Mouse (Mus musculus): Measurements from ENCODE around the gene Neurog1. TPM values are rescaled to one million over a fixed set of nuclear protein-coding genes. Genes with fewer than 3 reads are reported as not detected.

The Neurog1 gene
- total RNA-seq, 1 experiment: 0.45 TPM

DNA sequence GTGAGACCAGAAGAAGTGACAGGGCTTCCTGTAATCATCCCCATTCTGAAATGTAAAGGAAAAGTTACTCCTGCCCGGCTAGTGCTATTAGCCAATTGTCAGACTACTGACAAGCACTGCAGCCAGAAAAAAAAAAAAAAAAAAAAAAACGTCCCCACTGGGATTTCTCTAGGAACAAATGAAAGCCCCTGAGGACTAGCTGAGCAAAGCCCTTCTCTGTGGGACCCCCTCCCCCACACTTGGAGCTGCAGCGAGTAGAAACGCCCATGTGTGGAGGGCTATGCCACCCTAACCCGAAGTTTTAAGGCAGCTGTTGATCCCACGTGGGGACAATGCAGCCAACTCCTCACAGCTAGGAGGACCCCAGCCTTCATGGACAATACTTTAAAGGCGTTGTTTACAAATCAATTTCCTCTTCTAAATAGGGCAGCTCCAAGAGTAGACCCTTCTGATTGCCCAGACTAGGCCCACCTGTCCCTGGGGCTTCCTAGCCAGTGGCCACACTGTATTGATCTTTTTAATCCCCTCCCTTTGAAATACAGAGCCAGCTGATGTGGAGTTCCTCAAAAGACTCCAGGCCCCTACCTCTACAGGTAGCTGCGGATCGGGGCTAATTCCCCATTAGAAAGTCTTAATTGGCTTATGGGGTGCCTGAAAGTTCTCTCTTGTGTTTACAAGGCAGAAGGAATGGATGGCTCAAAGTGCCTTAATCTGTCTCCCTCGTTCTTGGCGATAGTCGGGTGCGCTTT, 2.2 kb downstream of the Neurog1 start:
- H3K9me3 ChIP-seq (ENCODE audit: control insufficient read depth, insufficient read depth, low read depth, low read length): no peaks in the 10 kb centered on the region
- H3K4me1 ChIP-seq (ENCODE audit: control insufficient read depth in 2 of 2, insufficient read depth in 2 of 2, low read length in 2 of 2, poor library complexity in 1 of 2): peaks cover 0 to 2% of the 10 kb centered on the region in 2 experiments; a peak in 1 of 4 replicates
- no peaks in the 10 kb centered on the region for H3K36me3 ChIP-seq (ENCODE audit: control insufficient read depth, insufficient read depth, low read length, poor library complexity, severe bottlenecking)
- peak; percentile 56; the same call in 1 of the 2 replicates for TF ChIP-seq ZNF384 (IDR thresholded peaks at IDR 0.05; ENCODE audit: low read depth, low read length)
- TF ChIP-seq CHD2 (IDR thresholded peaks at IDR 0.05; ENCODE audit: low read depth, low read length): no peak
- H3K9ac ChIP-seq (ENCODE audit: insufficient read depth, low read depth, low read length, poor library complexity, severe bottlenecking): no peak overlapping the region
- no peak for DNase-seq (ENCODE audit: low read depth, low spot score)
- H3K27ac ChIP-seq (ENCODE audit: insufficient read depth, low read depth, low read length, poor library complexity, severe bottlenecking): no peak overlapping the region
- no peak overlapping the region for H3K4me3 ChIP-seq (ENCODE audit: insufficient read depth in 1 of 2, low read depth in 1 of 2, low read length in 2 of 2, poor library complexity in 1 of 2, severe bottlenecking in 1 of 2)
- in situ Hi-C loops (cut with MboI; ENCODE audit: low sequenced_read_pairs in 2 of 2, unreplicated experiment in 2 of 2): loop anchor here (5.0 to 10.0 kb wide), 2 partner anchors 55 to 417 kb away; no protein-coding TSS in a partner anchor

DNA sequence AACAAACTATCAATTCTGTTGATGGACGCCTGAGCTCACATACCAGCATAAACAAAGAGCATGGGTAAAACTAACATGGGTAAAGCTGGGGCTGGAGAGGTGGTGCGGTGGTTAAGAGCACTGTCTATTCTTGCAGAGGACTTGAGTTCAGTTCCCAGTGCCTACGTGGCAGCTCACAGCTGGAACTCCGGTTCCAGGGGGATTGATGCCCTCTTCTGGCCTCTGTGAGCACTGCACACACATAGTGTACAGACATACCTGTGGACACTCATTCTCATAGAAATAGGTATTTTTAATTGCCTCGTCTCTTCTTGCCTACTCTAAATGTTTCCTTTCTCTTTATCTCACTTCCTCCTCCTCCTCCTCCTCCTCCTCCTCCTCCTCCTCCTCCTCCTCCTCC, 8.9 kb downstream of the Neurog1 start:
- TF ChIP-seq MAFK (IDR thresholded peaks at IDR 0.05; ENCODE audit: insufficient read depth, low read depth, low read length) (no peak), HCFC1 (IDR thresholded peaks at IDR 0.05; ENCODE audit: borderline replicate concordance, insufficient read depth, low read length) (no peak), CHD2 (IDR thresholded peaks at IDR 0.05; ENCODE audit: low read depth, low read length) (no peak), ZNF384 (IDR thresholded peaks at IDR 0.05; ENCODE audit: low read depth, low read length) (no peak), ZC3H11A (IDR thresholded peaks at IDR 0.05; ENCODE audit: borderline replicate concordance, low read depth, low read length) (no peak)
- no peaks in the 10 kb centered on the region for H3K4me1 ChIP-seq (ENCODE audit: control insufficient read depth in 2 of 2, insufficient read depth in 2 of 2, low read length in 2 of 2, poor library complexity in 1 of 2)
- no peak overlapping the region for H3K9ac ChIP-seq (ENCODE audit: insufficient read depth, low read depth, low read length, poor library complexity, severe bottlenecking)
- H3K4me3 ChIP-seq (ENCODE audit: insufficient read depth in 1 of 2, low read depth in 1 of 2, low read length in 2 of 2, poor library complexity in 1 of 2, severe bottlenecking in 1 of 2): no peak overlapping the region
- in situ Hi-C loops (cut with MboI; ENCODE audit: low sequenced_read_pairs in 2 of 2, unreplicated experiment in 2 of 2): loop anchor here in 1 of 2 experiments (10.0 kb wide), 1 partner anchor 48 kb away; no protein-coding TSS in a partner anchor
- no peak overlapping the region for H3K27ac ChIP-seq (ENCODE audit: insufficient read depth, low read depth, low read length, poor library complexity, severe bottlenecking)
- no peak for DNase-seq (ENCODE audit: low read depth, low spot score)
- H3K9me3 ChIP-seq (ENCODE audit: control insufficient read depth, insufficient read depth, low read depth, low read length): no peaks in the 10 kb centered on the region
- no peaks in the 10 kb centered on the region for H3K36me3 ChIP-seq (ENCODE audit: control insufficient read depth, insufficient read depth, low read length, poor library complexity, severe bottlenecking)

DNA sequence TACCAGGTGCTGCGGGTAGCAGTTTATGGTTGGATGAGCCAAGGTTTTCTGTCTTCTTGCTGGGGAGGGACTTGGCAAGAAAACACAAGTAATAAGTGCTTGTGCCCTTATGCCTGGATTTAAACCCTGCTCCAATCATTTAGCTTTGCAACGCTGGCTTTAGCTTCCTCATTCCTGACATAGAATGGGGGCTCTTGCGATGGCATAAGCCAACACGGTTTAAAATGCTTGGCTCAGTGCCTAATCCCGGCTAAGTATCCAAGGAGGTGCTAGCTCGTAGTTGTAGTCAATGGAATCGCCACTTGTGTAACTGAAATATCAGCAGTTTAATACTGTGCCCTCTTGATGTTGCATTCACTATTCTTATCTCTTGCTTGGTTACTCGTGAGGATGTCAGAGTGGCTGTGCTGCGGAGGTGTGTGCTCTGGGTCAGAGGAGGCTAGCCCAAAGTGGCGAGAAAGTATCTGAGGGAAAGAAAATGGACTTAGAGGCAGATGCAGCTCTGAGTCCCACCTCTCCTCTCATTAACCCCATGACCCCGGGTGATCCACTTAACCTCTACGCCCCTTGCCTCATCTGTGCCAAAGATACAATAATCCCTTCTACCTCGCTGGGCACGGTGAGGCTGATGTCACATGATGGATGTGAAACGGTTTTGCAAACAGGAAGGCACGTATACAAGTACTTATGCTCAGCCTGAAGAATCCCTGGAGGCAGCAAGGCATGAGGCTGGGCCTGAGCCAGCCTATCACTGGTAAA, 11.8 kb downstream of the Neurog1 start:
- no peak for DNase-seq (ENCODE audit: low read depth, low spot score)

GRCm38 (mm10) chr13:56237905-56238304, 14.1 kb downstream of the Neurog1 start:
- no peaks in the 10 kb centered on the region for H3K36me3 ChIP-seq (ENCODE audit: control insufficient read depth, insufficient read depth, low read length, poor library complexity, severe bottlenecking)
- in situ Hi-C loops (cut with MboI; ENCODE audit: low sequenced_read_pairs in 2 of 2, unreplicated experiment in 2 of 2): no loop called here
- no peak for DNase-seq (ENCODE audit: low read depth, low spot score)
- H3K9me3 ChIP-seq (ENCODE audit: control insufficient read depth, insufficient read depth, low read depth, low read length): no peaks in the 10 kb centered on the region
- H3K4me1 ChIP-seq (ENCODE audit: control insufficient read depth in 2 of 2, insufficient read depth in 2 of 2, low read length in 2 of 2, poor library complexity in 1 of 2): peaks cover 0 to 7% of the 10 kb centered on the region in 2 experiments; a peak in 1 of 4 replicates
- H3K27ac ChIP-seq (ENCODE audit: insufficient read depth, low read depth, low read length, poor library complexity, severe bottlenecking): 0 out of 2 replicates have a peak overlapping the region, but pooled peaks have one; percentile 12
- H3K4me3 ChIP-seq (ENCODE audit: insufficient read depth in 1 of 2, low read depth in 1 of 2, low read length in 2 of 2, poor library complexity in 1 of 2, severe bottlenecking in 1 of 2): no peak overlapping the region
- TF ChIP-seq HCFC1 (IDR thresholded peaks at IDR 0.05; ENCODE audit: borderline replicate concordance, insufficient read depth, low read length): no peak
- no peak for TF ChIP-seq ZNF384 (IDR thresholded peaks at IDR 0.05; ENCODE audit: low read depth, low read length)
- H3K9ac ChIP-seq (ENCODE audit: insufficient read depth, low read depth, low read length, poor library complexity, severe bottlenecking): no peak overlapping the region

More for the DNA sequence above, 11.8 kb downstream of the Neurog1 start:
- TF ChIP-seq ZC3H11A (IDR thresholded peaks at IDR 0.05; ENCODE audit: borderline replicate concordance, low read depth, low read length) (no peak), MAFK (IDR thresholded peaks at IDR 0.05; ENCODE audit: insufficient read depth, low read depth, low read length) (no peak), CHD2 (IDR thresholded peaks at IDR 0.05; ENCODE audit: low read depth, low read length) (no peak), HCFC1 (IDR thresholded peaks at IDR 0.05; ENCODE audit: borderline replicate concordance, insufficient read depth, low read length) (no peak), ZNF384 (IDR thresholded peaks at IDR 0.05; ENCODE audit: low read depth, low read length) (no peak)
- Histone ChIP-seq H3K4me1 (ENCODE audit: control insufficient read depth in 2 of 2, insufficient read depth in 2 of 2, low read length in 2 of 2, poor library complexity in 1 of 2) (peaks cover 0 to 7% of the 10 kb centered on the region in 2 experiments; a peak in 1 of 4 replicates), H3K9ac (ENCODE audit: insufficient read depth, low read depth, low read length, poor library complexity, severe bottlenecking) (no peak overlapping the region), H3K9me3 (ENCODE audit: control insufficient read depth, insufficient read depth, low read depth, low read length) (no peaks in the 10 kb centered on the region), H3K36me3 (ENCODE audit: control insufficient read depth, insufficient read depth, low read length, poor library complexity, severe bottlenecking) (no peaks in the 10 kb centered on the region), H3K4me3 (ENCODE audit: insufficient read depth in 1 of 2, low read depth in 1 of 2, low read length in 2 of 2, poor library complexity in 1 of 2, severe bottlenecking in 1 of 2) (no peak overlapping the region), H3K27ac (ENCODE audit: insufficient read depth, low read depth, low read length, poor library complexity, severe bottlenecking) (no peak overlapping the region)
- in situ Hi-C loops (cut with MboI; ENCODE audit: low sequenced_read_pairs in 2 of 2, unreplicated experiment in 2 of 2): loop anchor here in 1 of 2 experiments (10.0 kb wide), 1 partner anchor 45 kb away; no protein-coding TSS in a partner anchor

Measured in ES-E14 (cell line).